Mouse (Mus musculus) liver, adult 2 months (tissue): Measurements from ENCODE around the gene 2410137M14Rik.

Experiments used
- CTCF ChIP-seq: fragments of 200-500 bp; IDR thresholded peaks from 2 replicates; pipeline ENCODE4 v1.5.1; 2011; ENCODE audit warnings: low read depth, low read length, control low read depth
- POLR2A ChIP-seq: fragments of 200-500 bp; IDR thresholded peaks from 2 replicates; pipeline ENCODE4 v1.6.1; 2011; ENCODE audit warnings: low read length, control low read depth; ENCODE audit not compliant: insufficient read depth; ENCODE audit errors: extremely low read depth

DNA sequence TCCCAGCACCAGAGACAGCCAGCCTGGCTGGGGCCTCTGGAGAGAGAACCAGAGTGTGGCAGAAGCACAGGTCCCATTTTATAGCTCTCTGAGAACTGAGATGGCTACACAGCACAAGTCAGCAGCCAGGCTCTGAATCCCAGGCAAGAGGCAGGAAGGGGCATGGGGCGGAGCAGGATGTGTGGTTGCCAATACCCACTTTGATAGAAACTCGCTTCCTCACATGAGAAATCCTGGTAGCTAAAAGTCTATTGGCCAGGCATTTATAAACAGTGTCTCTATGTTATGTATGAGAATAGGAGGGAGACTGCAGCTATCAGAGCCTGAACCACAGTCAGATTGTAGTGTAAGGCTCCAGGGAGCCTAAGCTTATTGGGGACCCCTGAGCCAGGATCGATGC is 8.2 kb downstream of the 2410137M14Rik start:
- no peak for TF ChIP-seq CTCF
- no peak for TF ChIP-seq POLR2A
